Mouse (Mus musculus): Measurements from ENCODE around the gene Wdr27.

- no peak for TF ChIP-seq CTCF (IDR thresholded peaks at IDR 0.05; ENCODE audit: borderline replicate concordance, control insufficient read depth, extremely low read depth, insufficient read depth, low read length, poor library complexity)
- no peak for TF ChIP-seq POLR2A (IDR thresholded peaks at IDR 0.05; ENCODE audit: control insufficient read depth, extremely low read depth, insufficient read depth, low read length, poor library complexity)
Measured at GRCm38 (mm10) chr17:14930697-14931096, 12.3 kb downstream of the Wdr27 start.
